Mouse (Mus musculus): ENCODE results near the gene Corin. TPM values are rescaled to one million over a fixed set of nuclear protein-coding genes. Genes with fewer than 3 reads are reported as not detected.

The Corin gene
- total and polyA plus RNA-seq, 2 experiments from 2014 or later: 36.8 to 102 TPM

GRCm38 (mm10) chr5:72425342-72426010 lies 78.8 kb downstream of the Corin start:
- 0 out of 2 replicates have a peak, but pooled peaks cover 14% of the 10 kb centered on the region for H3K36me3 ChIP-seq (replicated peaks; ENCODE audit: control insufficient read depth, insufficient read depth, low read length)
- peaks cover 8% of the 10 kb centered on the region; the same call in 1 of the 2 replicates for H3K4me1 ChIP-seq (ENCODE audit: control insufficient read depth, insufficient read depth)
- ATAC-seq (ENCODE audit: insufficient read depth, low read depth): peak; percentile 58; the same call in 1 of the 2 replicates
- no peak overlapping the region for H3K4me3 ChIP-seq (ENCODE audit: low read depth, low read length)
- H3K27ac ChIP-seq (ENCODE audit: low read depth): peak overlapping the region; percentile 64
- H3K4me2 ChIP-seq (ENCODE audit: low read depth, low read length): no peak overlapping the region
- H3K9ac ChIP-seq (replicated peaks; ENCODE audit: low read depth, low read length): no peak overlapping the region
- TF ChIP-seq EP300 (IDR thresholded peaks at IDR 0.05; ENCODE audit: low read depth) (0 out of 2 replicates have a peak, but pooled peaks have one; percentile 64), CTCF (IDR thresholded peaks at IDR 0.05; ENCODE audit: low read depth) (no peak)
- peak; percentile 57 for DNase-seq (ENCODE audit: low spot score)
- H3K27me3 ChIP-seq (ENCODE audit: control insufficient read depth, insufficient read depth, low read length): no peaks in the 10 kb centered on the region
- H3K9me3 ChIP-seq (replicated peaks; ENCODE audit: control insufficient read depth, low read length): no peaks in the 10 kb centered on the region

DNA sequence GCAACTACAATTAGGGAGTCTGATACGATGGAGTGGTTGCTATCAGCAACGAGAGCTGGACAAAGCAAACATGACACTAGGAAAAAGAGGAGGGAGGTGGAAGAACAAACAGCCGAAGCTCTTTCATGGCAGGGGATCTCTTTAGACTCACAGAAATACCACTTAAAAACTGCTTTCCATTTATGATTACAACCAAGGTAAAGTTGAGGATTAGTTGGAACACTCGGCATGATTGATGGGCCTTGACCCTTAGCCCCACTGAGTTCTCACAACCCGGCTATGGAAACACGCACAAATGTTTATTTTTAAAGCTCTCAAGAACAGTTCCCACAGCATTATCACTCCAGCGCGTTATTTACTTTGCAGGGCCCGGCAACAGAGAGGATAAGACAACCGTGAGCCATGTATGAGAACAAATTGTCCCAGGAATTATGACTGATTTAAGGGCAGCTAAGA lies 92.4 kb downstream of the Corin start:
- H3K9me3 ChIP-seq (replicated peaks; ENCODE audit: control insufficient read depth, low read length): no peaks in the 10 kb centered on the region
- H3K4me1 ChIP-seq (ENCODE audit: control insufficient read depth, insufficient read depth): peaks cover 19% of the 10 kb centered on the region
- 7% methylated on average over 10 of the region's 10 CpGs for WGBS
- peak; percentile 85 for TF ChIP-seq EP300 (IDR thresholded peaks at IDR 0.05; ENCODE audit: low read depth)
- no peak for TF ChIP-seq CTCF (IDR thresholded peaks at IDR 0.05; ENCODE audit: low read depth)
- peak overlapping the region; percentile 12; the same call in 1 of the 2 replicates for H3K9ac ChIP-seq (replicated peaks; ENCODE audit: low read depth, low read length)
- ATAC-seq (ENCODE audit: insufficient read depth, low read depth) (peak; percentile 88), DNase-seq (ENCODE audit: low spot score) (peak; percentile 94)
- peak overlapping the region; percentile 91 for H3K27ac ChIP-seq (ENCODE audit: low read depth)
- no peaks in the 10 kb centered on the region for H3K27me3 ChIP-seq (ENCODE audit: control insufficient read depth, insufficient read depth, low read length)
- no peak overlapping the region for H3K4me3 ChIP-seq (ENCODE audit: low read depth, low read length)
- H3K4me2 ChIP-seq (ENCODE audit: low read depth, low read length): peak overlapping the region; percentile 16
- 0 out of 2 replicates have a peak, but pooled peaks cover 3% of the 10 kb centered on the region for H3K36me3 ChIP-seq (replicated peaks; ENCODE audit: control insufficient read depth, insufficient read depth, low read length)

DNA sequence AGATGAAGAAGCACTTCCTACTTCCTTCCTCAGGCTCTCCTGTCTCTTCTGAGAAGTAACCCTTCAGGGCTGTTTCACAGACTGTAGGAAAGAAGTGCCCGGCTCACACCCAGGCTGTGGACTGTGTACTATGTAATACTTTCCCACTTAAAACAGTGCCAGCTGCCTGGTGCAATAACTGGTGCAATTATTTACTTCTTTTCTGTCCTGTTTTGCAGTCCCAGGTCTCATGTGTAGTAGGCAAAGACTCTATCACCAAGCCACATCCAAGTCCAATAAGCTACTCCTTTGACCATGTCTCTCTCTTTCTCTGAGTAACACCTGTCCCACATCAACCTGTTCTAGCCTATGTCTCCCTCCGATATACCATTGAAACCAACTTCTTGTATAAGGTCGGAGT lies 93.4 kb downstream of the Corin start:
- peak overlapping the region; percentile 91 for H3K27ac ChIP-seq (ENCODE audit: low read depth)
- 74% methylated on average over 3 of the region's 3 CpGs for WGBS

GRCm38 (mm10) chr5:72403376-72403775 lies 100.9 kb downstream of the Corin start:
- 80% methylated on average over 9 of the region's 9 CpGs for WGBS

More for the DNA sequence above, 93.4 kb downstream of the Corin start:
- Histone ChIP-seq H3K36me3 (replicated peaks; ENCODE audit: control insufficient read depth, insufficient read depth, low read length) (0 out of 2 replicates have a peak, but pooled peaks cover 3% of the 10 kb centered on the region), H3K4me1 (ENCODE audit: control insufficient read depth, insufficient read depth) (peaks cover 19% of the 10 kb centered on the region), H3K9ac (replicated peaks; ENCODE audit: low read depth, low read length) (no peak overlapping the region), H3K4me2 (ENCODE audit: low read depth, low read length) (no peak overlapping the region), H3K4me3 (ENCODE audit: low read depth, low read length) (no peak overlapping the region), H3K27me3 (ENCODE audit: control insufficient read depth, insufficient read depth, low read length) (no peaks in the 10 kb centered on the region), H3K9me3 (replicated peaks; ENCODE audit: control insufficient read depth, low read length) (no peaks in the 10 kb centered on the region)
- no peak for DNase-seq (ENCODE audit: low spot score)
- ATAC-seq (ENCODE audit: insufficient read depth, low read depth): no peak
- no peak for TF ChIP-seq EP300 (IDR thresholded peaks at IDR 0.05; ENCODE audit: low read depth)
- no peak for TF ChIP-seq CTCF (IDR thresholded peaks at IDR 0.05; ENCODE audit: low read depth)

GRCm38 (mm10) chr5:72402913-72403312 lies 101.4 kb downstream of the Corin start:
- H3K27me3 ChIP-seq (ENCODE audit: control insufficient read depth, insufficient read depth, low read length): no peaks in the 10 kb centered on the region
- no peak for ATAC-seq (ENCODE audit: insufficient read depth, low read depth)
- no peak for TF ChIP-seq CTCF (IDR thresholded peaks at IDR 0.05; ENCODE audit: low read depth)

More at GRCm38 (mm10) chr5:72403376-72403775, 100.9 kb downstream of the Corin start:
- no peak overlapping the region for H3K27ac ChIP-seq (ENCODE audit: low read depth)
- H3K9me3 ChIP-seq (replicated peaks; ENCODE audit: control insufficient read depth, low read length): no peaks in the 10 kb centered on the region
- no peak overlapping the region for H3K4me3 ChIP-seq (ENCODE audit: low read depth, low read length)
- 0 out of 2 replicates have a peak, but pooled peaks cover 4% of the 10 kb centered on the region for H3K36me3 ChIP-seq (replicated peaks; ENCODE audit: control insufficient read depth, insufficient read depth, low read length)
- H3K27me3 ChIP-seq (ENCODE audit: control insufficient read depth, insufficient read depth, low read length): no peaks in the 10 kb centered on the region
- DNase-seq (ENCODE audit: low spot score) (no peak), ATAC-seq (ENCODE audit: insufficient read depth, low read depth) (no peak)
- no peak overlapping the region for H3K4me2 ChIP-seq (ENCODE audit: low read depth, low read length)
- H3K4me1 ChIP-seq (ENCODE audit: control insufficient read depth, insufficient read depth): peaks cover 18% of the 10 kb centered on the region; the same call in 1 of the 2 replicates
- H3K9ac ChIP-seq (replicated peaks; ENCODE audit: low read depth, low read length): no peak overlapping the region
- TF ChIP-seq CTCF (IDR thresholded peaks at IDR 0.05; ENCODE audit: low read depth): no peak
- TF ChIP-seq EP300 (IDR thresholded peaks at IDR 0.05; ENCODE audit: low read depth): no peak

More at GRCm38 (mm10) chr5:72402913-72403312, 101.4 kb downstream of the Corin start:
- H3K27ac ChIP-seq (ENCODE audit: low read depth): no peak overlapping the region
- H3K9me3 ChIP-seq (replicated peaks; ENCODE audit: control insufficient read depth, low read length): no peaks in the 10 kb centered on the region
- no peak for DNase-seq (ENCODE audit: low spot score)
- H3K36me3 ChIP-seq (replicated peaks; ENCODE audit: control insufficient read depth, insufficient read depth, low read length): 0 out of 2 replicates have a peak, but pooled peaks cover 4% of the 10 kb centered on the region
- no peak overlapping the region for H3K4me2 ChIP-seq (ENCODE audit: low read depth, low read length)
- H3K4me3 ChIP-seq (ENCODE audit: low read depth, low read length): no peak overlapping the region
- peaks cover 18% of the 10 kb centered on the region; the same call in 1 of the 2 replicates for H3K4me1 ChIP-seq (ENCODE audit: control insufficient read depth, insufficient read depth)
- 88% methylated on average over 5 of the region's 5 CpGs for WGBS
- H3K9ac ChIP-seq (replicated peaks; ENCODE audit: low read depth, low read length): no peak overlapping the region

Measured in heart, postnatal 0 days (tissue).